Comparison of ENCODE assay signal across 29 mouse cellular contexts in genomic region chr13:47129090-47129489, GRCm38 (mm10). TPM values are rescaled to one million over a fixed set of nuclear protein-coding genes. Genes with fewer than 3 reads are reported as not detected.
DNase-seq lines count a peak whose midpoint lies in the region; ATAC-seq and TF ChIP-seq lines count a peak whose summit lies in the region.
"Had no signal": no experiment of that assay in that cellular context is flagged by ENCODE, and none has a peak within 500 bp of the region (broad histone marks: within the 10 kb centered on the region; RNA-seq: fewer than 3 reads in every experiment).

No protein-coding gene starts in this region.

- H3K27ac ChIP-seq in heart, embryonic 10.5 days: peak overlapping the region; percentile 77
- H3K27ac ChIP-seq in heart, embryonic 13.5 days (replicated peaks): peak overlapping the region; percentile 88
- H3K27ac ChIP-seq in heart, embryonic 16.5 days (ENCODE audit: low read length): peak overlapping the region; percentile 74
- H3K27ac ChIP-seq in heart, adult 2 months: no peak overlapping the region
- H3K27ac ChIP-seq: embryonic facial prominence, embryonic 12.5 days; embryonic facial prominence, embryonic 15.5 days; hindbrain, embryonic 14.5 days; hindbrain, postnatal 0 days had no signal

- no peak for TF ChIP-seq EP300 in heart, adult 2 months (IDR thresholded peaks at IDR 0.05; ENCODE audit: insufficient read depth, low read depth, low read length)

- TF ChIP-seq CTCF in heart, adult 2 months (IDR thresholded peaks at IDR 0.05): no peak

- TF ChIP-seq POLR2A in heart, adult 2 months (IDR thresholded peaks at IDR 0.05; ENCODE audit: insufficient read depth, low read depth, low read length): no peak

- no peaks in the 10 kb centered on the region for H3K9me3 ChIP-seq in heart, embryonic 10.5 days
- H3K9me3 ChIP-seq in heart, embryonic 13.5 days: no peaks in the 10 kb centered on the region
- H3K9me3 ChIP-seq in heart, embryonic 16.5 days (replicated peaks; ENCODE audit: control insufficient read depth, low read length): no peaks in the 10 kb centered on the region
- H3K9me3 ChIP-seq: embryonic facial prominence, embryonic 12.5 days; embryonic facial prominence, embryonic 15.5 days; G1E had no signal

- no peaks in the 10 kb centered on the region for H3K36me3 ChIP-seq in heart, embryonic 10.5 days
- H3K36me3 ChIP-seq in heart, embryonic 13.5 days: no peaks in the 10 kb centered on the region
- 0 out of 2 replicates have a peak, but pooled peaks cover 2% of the 10 kb centered on the region for H3K36me3 ChIP-seq in heart, embryonic 16.5 days (ENCODE audit: control insufficient read depth, insufficient read depth)
- no peaks in the 10 kb centered on the region for H3K36me3 ChIP-seq in heart, adult 2 months (ENCODE audit: control insufficient read depth, insufficient read depth, low read length)
- H3K36me3 ChIP-seq: embryonic facial prominence, embryonic 12.5 days; embryonic facial prominence, embryonic 15.5 days had no signal

- 41% methylated on average over 4 of the region's 4 CpGs for WGBS in heart, embryonic 10.5 days
- WGBS in heart, embryonic 13.5 days: 30% methylated on average over 4 of the region's 4 CpGs
- 41% methylated on average over 4 of the region's 4 CpGs for WGBS in heart, embryonic 16.5 days
- WGBS in heart, adult 2 months: 44% methylated on average over 4 of the region's 4 CpGs

- H3K79me2 ChIP-seq in heart, adult 2 months (replicated peaks; ENCODE audit: control insufficient read depth, insufficient read depth, low read length): no peaks in the 10 kb centered on the region

- peak overlapping the region; percentile 39 for H3K4me2 ChIP-seq in heart, embryonic 13.5 days
- peak overlapping the region; percentile 38; the same call in 1 of the 2 replicates for H3K4me2 ChIP-seq in heart, embryonic 16.5 days (ENCODE audit: low read depth, low read length)
- H3K4me2 ChIP-seq: embryonic facial prominence, embryonic 12.5 days; embryonic facial prominence, embryonic 15.5 days; hindbrain, embryonic 14.5 days had no signal

- peak; percentile 42; the same call in 1 of the 2 replicates for ATAC-seq in heart, embryonic 13.5 days (ENCODE audit: extremely low read depth, insufficient number of reproducible peaks, low FRiP score, low TSS enrichment)
- peak; percentile 80 for ATAC-seq in heart, embryonic 16.5 days (replicated peaks; ENCODE audit: extremely low read depth, insufficient read depth, low FRiP score)
- ATAC-seq: forebrain, embryonic 14.5 days; forebrain, postnatal 0 days; hindbrain, postnatal 0 days; inflammation-experienced regulatory T-cells, adult 6 months; intestine, embryonic 16.5 days; Patski had no signal

- no peak overlapping the region for H3K9ac ChIP-seq in heart, embryonic 13.5 days
- no peak overlapping the region for H3K9ac ChIP-seq in heart, embryonic 16.5 days (ENCODE audit: low read length)
- H3K9ac ChIP-seq in heart, adult 2 months (ENCODE audit: low read depth, low read length): no peak overlapping the region
- H3K9ac ChIP-seq: embryonic facial prominence, embryonic 12.5 days; embryonic facial prominence, embryonic 15.5 days; forebrain, postnatal 0 days; hindbrain, embryonic 14.5 days had no signal

- H3K4me3 ChIP-seq in heart, embryonic 10.5 days: no peak overlapping the region
- H3K4me3 ChIP-seq in heart, embryonic 13.5 days: no peak overlapping the region
- no peak overlapping the region for H3K4me3 ChIP-seq in heart, embryonic 16.5 days (ENCODE audit: low read length)
- H3K4me3 ChIP-seq in heart, adult 2 months: no peak overlapping the region
- H3K4me3 ChIP-seq: embryonic facial prominence, embryonic 12.5 days; embryonic facial prominence, embryonic 15.5 days had no signal

- peak; percentile 78 for DNase-seq in heart, embryonic 10.5 days (ENCODE audit: low spot score)
- no peak for DNase-seq in heart, postnatal 10 days
- no peak for DNase-seq in heart, postnatal 25 days (ENCODE audit: low spot score)
- DNase-seq in heart, adult 2 months: no peak
- DNase-seq in retina, postnatal 1 day: peak; percentile 36
- DNase-seq in retina, embryonic 14.5 days (ENCODE audit: low spot score): no peak
- DNase-seq: adrenal gland, adult 2 months; adrenal gland, postnatal 14 days; B cell, adult 2 months; cerebellum, adult 11 months; cerebellum, adult 2 months; cerebellum, adult 9-11 months; cerebellum, postnatal 25 days; forebrain, postnatal 0 days; gastrocnemius, postnatal 25 days; kidney, adult 18-20 months; kidney, adult 9 months had no signal

- intact Hi-C loops in heart, postnatal 10 days (cut with DNase I): no loop called here
- intact Hi-C loops in heart, postnatal 25 days (cut with DNase I): no loop called here
- intact Hi-C loops in heart, adult 2 months (cut with DNase I): no loop called here

- peaks cover 16% of the 10 kb centered on the region for H3K4me1 ChIP-seq in heart, embryonic 10.5 days
- peaks cover 28% of the 10 kb centered on the region for H3K4me1 ChIP-seq in heart, embryonic 13.5 days
- H3K4me1 ChIP-seq in heart, embryonic 16.5 days (ENCODE audit: control insufficient read depth, insufficient read depth, low read length): peaks cover 17% of the 10 kb centered on the region
- H3K4me1 ChIP-seq in heart, adult 2 months (ENCODE audit: control insufficient read depth, insufficient read depth, low read length): no peaks in the 10 kb centered on the region
- H3K4me1 ChIP-seq: embryonic facial prominence, embryonic 12.5 days had no signal

- no peaks in the 10 kb centered on the region for H3K27me3 ChIP-seq in heart, embryonic 10.5 days (ENCODE audit: insufficient read depth, poor library complexity, severe bottlenecking)
- H3K27me3 ChIP-seq in heart, embryonic 13.5 days (replicated peaks): no peaks in the 10 kb centered on the region
- H3K27me3 ChIP-seq in heart, embryonic 16.5 days (ENCODE audit: control insufficient read depth, insufficient read depth, low read length): no peaks in the 10 kb centered on the region
- no peaks in the 10 kb centered on the region for H3K27me3 ChIP-seq in heart, adult 2 months (ENCODE audit: control insufficient read depth, insufficient read depth, low read length)
- H3K27me3 ChIP-seq: CH12.LX; embryonic facial prominence, embryonic 12.5 days; embryonic facial prominence, embryonic 15.5 days; Patski had no signal

RNA-seq across cellular contexts. Expression of gene Rnf144b, which starts 6.6 kb away (rescaled TPM):
- 0.98 and 1.6 TPM in 2 replicates for polyA plus RNA-seq in heart, embryonic 10.5 days (2016; fragmentation: Nextera tagmentation; extraction: Ambion mirVana)
- total RNA-seq in heart, postnatal 10 days (2021): 10 to 100 TPM; 15.3 to 23.4 TPM
- 1.4 TPM in 2 replicates for polyA plus RNA-seq in heart, embryonic 13.5 days (2015; fragmentation: Nextera tagmentation; extraction: Ambion mirVana)
- total RNA-seq in heart, postnatal 25 days (2021): 10 to 100 TPM; 14.8 to 20.8 TPM
- polyA plus RNA-seq in heart, embryonic 16.5 days (2015; fragmentation: Nextera tagmentation; extraction: Ambion mirVana): 1.5 and 1.6 TPM in 2 replicates
- 10 to 100 TPM; 18.1 to 31.0 TPM for total RNA-seq in heart, adult 2 months (2021)
- polyA plus RNA-seq in heart, adult 2 months (2012; rRNA removed): 8.0 and 12.2 TPM in 2 replicates
- total RNA-seq: CH12.LX had no signal

RNA-seq across cellular contexts. Expression of gene Dek, which starts 23.1 kb away (rescaled TPM):
- 167 and 249 TPM in 2 replicates for polyA plus RNA-seq in heart, embryonic 10.5 days (2016; fragmentation: Nextera tagmentation; extraction: Ambion mirVana)
- 10 to 100 TPM; 57.4 to 59.4 TPM for total RNA-seq in heart, postnatal 10 days (2021)
- 152 and 167 TPM in 2 replicates for polyA plus RNA-seq in heart, embryonic 13.5 days (2015; fragmentation: Nextera tagmentation; extraction: Ambion mirVana)
- 10 to 100 TPM; 30.5 to 37.1 TPM for total RNA-seq in heart, postnatal 25 days (2021)
- 129 and 131 TPM in 2 replicates for polyA plus RNA-seq in heart, embryonic 16.5 days (2015; fragmentation: Nextera tagmentation; extraction: Ambion mirVana)
- total RNA-seq in heart, adult 2 months (2021): 10 to 100 TPM; 32.1 to 32.6 TPM
- 7.4 and 8.9 TPM in 2 replicates for polyA plus RNA-seq in heart, adult 2 months (2012; rRNA removed)

Comparison
In these comparisons a context has a peak if more than half of its experiments do, and no peak if none do; other contexts are left out.
1. DNase-seq: peak in heart, embryonic 10.5 days (single experiment) and retina, postnatal 1 day (single experiment); none in heart, postnatal 10 days (0 of 2), heart, postnatal 25 days (single experiment), heart, adult 2 months (0 of 2) and retina, embryonic 14.5 days (single experiment).
2. RNA of gene Dek, which starts 23.1 kb away (polyA plus RNA-seq): 167 to 249 TPM in heart, embryonic 10.5 days, 152 to 167 TPM in heart, embryonic 13.5 days and 129 to 131 TPM in heart, embryonic 16.5 days; 7.4 to 8.9 TPM in heart, adult 2 months; every median in the first group is over 10 times any median in the second.